Mouse (Mus musculus) ZHBTc4 (cell line): ENCODE data around the gene Mphosph9.
"Not testable (repeated sequence)": the region's sequence is repeated elsewhere in the genome, so short reads cannot be mapped to it uniquely, and the experiment has no call there.

Experiments
- DNase-seq: peaks from one replicate; pipeline ENCODE4 v3.0.0-alpha.2; 2011; ENCODE audit warnings: low read depth, low spot score

Gene Mphosph9

DNA sequence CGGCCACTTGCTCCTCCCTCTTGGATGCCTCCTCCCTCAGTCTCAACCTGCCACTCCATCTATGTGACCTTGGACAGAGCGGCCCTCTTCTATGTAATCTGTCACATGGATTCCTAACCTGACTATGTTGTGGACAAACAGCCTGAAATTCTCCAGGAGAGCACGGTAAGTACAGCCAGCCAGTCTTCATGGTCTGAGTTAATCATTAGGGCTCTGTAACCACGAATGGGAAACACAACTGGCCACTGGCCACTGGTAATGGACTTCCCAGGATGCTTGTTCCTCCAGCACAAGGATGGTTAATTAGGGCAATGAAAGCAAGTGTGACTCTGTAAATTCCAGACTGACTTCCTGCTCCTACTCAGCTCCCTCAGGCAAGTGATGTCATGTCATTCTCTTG, 91.6 kb downstream of the Mphosph9 start:
- DNase-seq: no peak

DNA sequence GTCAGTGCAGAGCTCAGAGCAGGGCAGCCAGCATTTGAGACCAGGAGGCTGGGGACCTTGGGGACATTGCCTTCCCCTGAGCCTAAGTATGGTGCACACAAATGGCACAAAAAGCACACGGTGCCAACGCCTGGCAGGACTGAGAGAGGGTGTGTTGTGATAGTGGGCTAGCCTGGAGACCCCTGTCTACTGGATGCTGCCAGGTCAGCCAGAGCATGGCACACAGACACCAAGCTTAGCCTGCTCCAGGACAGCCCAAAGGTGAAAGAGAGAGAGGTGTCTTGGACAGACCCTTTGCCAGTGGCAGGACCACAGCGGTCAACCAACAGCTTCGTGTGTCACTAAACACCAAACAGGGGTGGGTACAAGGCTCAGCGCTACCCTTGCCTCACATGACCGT, 93.0 kb downstream of the Mphosph9 start:
- no peak for DNase-seq

DNA sequence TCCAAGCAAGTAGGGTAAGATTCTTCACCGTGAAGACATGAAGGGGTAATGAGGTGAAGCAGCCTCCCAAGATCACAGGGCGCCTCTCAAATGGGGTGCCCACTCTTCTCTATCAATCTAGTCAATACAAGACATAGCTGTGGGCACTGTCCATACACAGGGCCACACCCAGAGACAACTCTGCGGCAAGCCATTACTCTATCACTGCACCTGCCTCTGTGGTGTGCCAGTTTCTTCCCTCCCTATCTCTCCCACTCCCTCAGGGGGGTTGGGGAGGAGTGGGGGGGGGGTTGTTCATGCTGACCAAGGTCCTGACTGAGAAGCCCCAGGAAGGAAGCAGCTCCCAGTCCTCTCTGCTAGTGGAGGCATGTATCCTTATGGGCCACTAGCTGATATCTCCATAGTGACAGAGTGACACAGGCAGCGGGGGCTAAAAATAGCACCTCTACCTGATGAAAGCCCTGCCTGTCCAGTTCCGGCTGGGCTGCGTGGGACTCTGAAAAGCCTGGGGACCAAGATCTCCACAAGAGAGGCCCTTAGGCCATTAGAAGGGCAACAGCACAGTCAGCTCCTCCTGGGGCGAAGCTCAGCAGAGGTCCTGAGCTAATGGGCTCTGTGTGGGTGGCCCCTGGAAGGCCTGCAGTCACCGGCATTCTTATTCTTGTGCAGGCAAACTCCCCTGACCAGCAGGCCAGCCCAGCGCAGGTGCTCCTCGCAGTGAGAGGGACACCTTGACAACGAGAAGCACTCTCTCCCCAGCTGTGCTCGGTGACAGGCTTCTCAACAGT, 93.7 kb downstream of the Mphosph9 start:
- no peak for DNase-seq

DNA sequence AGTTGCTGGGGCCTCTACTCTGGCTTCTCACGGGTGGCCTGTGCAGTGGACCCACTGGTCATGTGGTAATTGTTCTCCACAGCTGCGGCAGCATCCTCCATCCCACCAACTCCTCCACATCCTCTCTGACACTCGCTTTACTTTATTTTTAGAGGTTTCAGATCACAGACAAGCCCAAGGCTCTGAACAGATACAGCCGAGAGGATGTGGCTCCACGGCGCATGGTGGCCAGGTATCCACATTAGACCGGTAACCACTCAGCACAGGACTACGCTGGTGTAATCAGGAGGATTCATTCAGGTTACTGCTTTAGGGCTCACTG, 94.7 kb downstream of the Mphosph9 start:
- no peak for DNase-seq

GRCm38 (mm10) chr5:124232360-124233143, 95.2 kb downstream of the Mphosph9 start:
- no peak for DNase-seq

- no peak for DNase-seq
Measured at GRCm38 (mm10) chr5:124230461-124230860, 97.3 kb downstream of the Mphosph9 start.

DNA sequence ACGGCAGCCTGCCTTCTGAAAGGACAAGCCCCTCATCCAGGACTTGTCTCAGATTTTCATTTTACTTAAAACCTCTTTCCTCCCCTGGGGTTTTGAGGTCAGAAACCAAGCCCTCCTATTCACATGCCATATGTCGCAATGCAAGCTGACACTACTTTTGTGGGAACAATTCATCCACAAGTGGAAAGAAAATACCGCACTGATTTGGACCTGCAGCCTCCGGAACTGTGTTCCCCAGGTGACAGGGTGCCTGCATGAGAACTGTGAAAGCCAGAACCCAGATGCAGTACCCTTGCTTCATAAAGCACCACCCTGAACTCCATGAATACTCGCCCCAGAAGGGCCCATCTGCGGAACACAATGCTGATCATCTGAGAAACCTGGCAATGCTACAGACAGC, 100.6 kb downstream of the Mphosph9 start:
- no peak for DNase-seq

- no peak for DNase-seq
Measured at GRCm38 (mm10) chr5:124226494-124226893, 101.3 kb downstream of the Mphosph9 start.

GRCm38 (mm10) chr5:124225891-124226290, 101.9 kb downstream of the Mphosph9 start:
- no peak for DNase-seq

DNA sequence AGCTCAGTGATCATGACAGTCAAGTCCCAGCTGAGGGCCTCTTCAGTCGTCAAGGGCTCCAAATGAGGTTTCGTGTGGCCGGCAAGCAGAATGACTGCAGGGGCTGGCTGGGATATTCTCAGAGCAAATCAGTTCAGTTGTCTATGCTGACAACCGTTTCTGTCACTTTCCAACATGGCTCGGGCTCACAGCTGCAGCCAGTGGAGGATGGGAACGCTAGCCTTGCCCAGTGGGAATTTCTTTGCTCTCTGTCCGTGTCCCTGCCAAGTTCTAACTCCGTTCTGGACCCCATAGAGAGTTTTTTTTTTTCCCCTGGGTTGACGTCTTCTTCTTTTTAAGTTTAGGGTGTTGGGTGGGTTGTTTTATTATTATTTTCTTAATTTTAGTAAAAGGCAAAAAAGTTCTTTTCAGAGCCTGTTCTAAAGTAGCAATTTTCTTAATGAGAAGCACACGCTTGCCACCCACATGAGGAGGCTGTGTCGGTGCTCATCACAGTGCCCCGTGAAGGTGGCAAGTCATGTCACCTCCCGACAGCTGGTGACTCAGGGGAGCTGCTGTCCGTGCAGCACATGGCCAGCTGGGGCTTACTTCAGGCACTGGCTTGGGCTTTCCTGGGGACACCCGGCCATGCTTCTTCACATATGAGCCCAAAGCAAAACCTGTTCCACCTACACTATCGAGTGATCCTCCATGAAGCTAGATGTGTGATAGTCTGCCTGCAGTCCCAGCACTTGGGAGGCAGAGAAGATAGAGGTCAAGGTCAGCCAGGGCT, 103.3 kb downstream of the Mphosph9 start:
- DNase-seq: no peak

DNA sequence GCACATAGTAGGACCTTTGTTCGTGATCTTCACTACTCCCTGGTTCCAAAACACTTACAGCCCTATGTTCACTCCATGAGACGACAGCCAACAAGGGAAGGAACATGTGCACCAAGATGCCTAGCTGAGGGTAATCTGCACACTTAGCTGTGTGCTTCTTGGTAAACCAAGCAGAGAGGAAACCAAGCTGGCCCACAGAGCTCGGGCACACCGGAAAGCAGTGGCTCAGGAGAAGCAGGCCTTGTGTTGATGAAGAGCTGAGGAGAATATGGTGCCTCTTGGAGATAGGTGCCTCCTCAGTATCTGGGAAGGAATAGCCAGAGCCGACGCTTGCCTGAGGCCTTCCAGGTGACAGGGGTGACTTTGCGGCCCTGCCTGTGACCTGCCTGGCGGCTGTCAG, 104.2 kb downstream of the Mphosph9 start:
- DNase-seq: no peak

DNA sequence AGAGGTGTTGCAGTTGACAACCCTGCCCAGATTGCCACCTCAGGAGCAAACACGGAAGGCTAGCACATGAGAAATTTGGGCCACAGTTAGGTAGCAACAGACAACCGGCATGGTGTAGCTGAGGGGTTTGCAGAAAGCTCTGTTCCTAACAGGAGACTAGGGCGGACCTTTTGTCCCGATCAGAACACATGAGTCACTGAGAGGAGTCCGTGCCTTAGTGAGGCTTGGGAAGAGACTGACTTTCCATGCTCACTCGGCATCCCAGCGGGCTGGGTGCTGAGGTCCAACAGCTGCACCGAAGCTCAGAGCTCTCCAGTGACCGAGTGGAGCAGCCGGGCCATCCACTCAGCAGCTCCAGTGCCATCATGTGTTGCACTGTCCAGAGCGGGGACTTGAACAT, 105.1 kb downstream of the Mphosph9 start:
- DNase-seq: peak; percentile 31

DNA sequence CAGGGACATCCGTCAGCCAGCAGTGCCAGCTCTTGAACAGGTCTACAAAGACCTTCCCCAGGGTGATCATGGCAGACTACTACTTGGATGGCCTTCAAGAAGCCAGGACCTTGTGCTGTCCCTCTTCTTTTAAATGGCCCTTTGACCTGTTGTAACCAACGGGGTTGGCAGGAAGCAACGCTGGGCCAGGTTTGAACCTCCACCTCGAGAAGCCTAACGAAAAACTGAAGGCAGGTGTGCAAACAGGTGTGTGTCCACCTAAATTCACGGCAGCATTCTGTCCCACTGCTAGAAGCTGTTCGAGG, 106.1 kb downstream of the Mphosph9 start:
- no peak for DNase-seq

DNA sequence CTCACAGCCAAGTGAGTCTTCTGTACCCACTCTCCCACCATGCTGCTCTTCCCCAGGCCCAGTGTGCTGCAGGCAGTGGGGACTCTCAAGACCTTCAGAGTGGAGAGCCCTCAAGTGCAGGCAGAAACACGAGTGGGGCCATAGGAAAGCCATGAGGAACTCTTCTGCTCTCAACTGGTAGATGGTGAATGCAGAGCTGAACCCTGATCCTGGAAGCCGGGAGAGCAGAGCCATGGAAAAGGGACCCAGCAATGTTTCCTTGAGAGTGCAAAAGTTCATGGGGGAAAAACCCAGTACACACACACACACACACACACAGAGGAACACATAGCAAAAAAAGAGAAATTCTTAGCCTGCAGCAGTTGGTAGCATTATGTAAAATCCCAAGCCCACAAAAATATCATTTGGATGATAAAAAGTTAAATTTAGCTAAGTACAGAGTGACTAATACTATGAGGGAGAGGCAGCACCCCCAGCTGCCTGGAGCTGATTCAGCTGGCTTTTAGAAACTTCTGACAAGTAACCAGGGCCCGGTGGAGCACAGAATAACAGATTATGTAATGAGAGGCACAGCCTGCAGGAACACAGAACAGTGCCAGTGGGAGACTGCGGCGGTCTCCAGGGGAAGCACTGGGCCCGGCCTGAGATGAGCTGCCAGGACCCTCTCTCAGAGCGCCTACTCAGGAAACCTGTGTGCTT, 106.6 kb downstream of the Mphosph9 start:
- no peak for DNase-seq

DNA sequence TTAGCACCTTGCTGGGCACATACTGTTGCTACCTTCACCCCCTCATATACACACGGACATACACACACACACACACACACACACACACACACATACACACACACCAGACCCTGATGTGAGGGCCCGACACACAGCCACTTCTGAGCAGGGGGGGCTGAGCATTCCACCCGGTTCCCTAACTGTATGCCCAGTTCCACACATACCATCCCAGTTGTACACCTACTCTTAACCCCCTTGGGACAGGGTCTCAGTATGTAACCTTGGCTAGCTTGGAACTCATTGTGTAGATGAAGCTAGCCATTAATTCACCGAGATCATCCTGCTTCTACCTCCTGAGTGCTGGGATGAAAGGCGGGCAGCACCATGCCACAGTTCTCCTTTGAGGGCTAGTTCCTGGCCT, 107.2 kb downstream of the Mphosph9 start:
- no peak for DNase-seq

- no peak for DNase-seq
Measured at GRCm38 (mm10) chr5:124219431-124219830, 108.3 kb downstream of the Mphosph9 start.

DNA sequence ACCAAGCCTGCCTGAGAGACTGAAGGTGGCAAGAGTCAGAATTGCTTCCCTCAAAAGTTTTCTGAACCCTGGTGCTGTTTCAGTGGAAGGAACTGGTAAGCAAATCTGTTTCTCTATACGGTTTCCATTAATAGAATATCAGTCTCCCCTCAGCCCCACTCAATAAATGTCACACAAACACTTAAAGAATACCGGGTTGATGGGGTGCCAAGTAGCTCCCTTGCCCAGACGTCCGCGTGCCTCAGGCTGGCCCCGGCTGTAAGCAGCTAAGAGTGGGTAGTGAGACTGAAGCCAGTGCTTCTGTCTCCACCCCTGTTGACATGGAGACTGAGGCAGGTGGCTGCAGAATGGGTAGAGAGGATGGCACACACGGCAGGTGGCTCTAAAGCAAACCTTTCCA, 108.8 kb downstream of the Mphosph9 start:
- DNase-seq: no peak

DNA sequence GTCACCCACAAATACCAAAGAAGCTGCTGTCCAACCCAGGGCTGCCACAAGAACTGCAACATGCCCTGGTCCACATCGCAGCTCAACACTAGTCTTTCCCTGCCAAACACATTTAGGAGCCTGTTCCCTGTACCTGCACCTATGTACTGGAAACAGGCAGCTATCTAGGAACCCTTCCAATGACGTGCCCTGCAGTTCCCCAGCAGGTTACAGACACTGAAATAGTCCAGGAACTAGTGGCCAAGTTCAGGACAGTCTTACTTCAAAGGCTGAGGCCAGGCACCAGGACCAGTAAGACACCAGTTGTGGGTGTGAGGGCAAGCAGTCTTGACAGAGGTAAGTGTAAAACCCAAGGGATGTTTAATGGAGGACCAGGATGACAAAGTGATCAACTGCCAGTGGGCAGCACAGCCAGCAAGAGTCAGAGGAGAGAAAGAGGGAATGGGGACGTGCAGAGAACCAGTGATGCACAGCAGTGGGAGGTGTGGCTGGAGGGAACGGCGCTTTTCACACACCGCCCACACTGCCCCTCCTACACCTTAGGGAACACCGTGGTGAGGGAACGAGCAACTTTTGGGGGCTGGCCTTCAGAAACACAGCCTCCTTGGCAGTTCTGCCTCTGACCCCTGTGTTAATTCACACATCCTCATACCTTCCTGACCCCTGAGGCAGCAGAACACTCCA, 110.1 kb downstream of the Mphosph9 start:
- DNase-seq: no peak

- DNase-seq: not testable (repeated sequence)
Measured at GRCm38 (mm10) chr5:124217092-124217491, 110.7 kb downstream of the Mphosph9 start.

DNA sequence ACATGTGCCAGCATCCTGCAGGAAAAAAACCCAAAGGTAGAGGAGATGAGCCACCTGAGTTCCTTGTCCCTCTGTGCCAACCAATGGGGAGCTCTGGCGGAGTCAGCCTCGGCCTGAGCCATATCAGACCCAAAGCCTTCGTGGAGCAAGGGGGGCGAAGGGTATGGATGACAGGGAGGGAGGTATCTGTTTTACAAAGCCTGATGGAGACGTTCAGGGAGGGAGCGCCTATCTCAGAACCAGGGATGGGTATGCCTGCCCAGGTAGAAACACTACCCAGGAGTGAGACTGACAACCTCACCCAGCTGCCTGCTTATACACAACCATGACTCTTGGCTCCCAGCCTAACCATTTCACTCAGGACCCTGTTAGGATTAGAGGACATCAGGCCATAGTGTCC, 111.4 kb downstream of the Mphosph9 start:
- no peak for DNase-seq

GRCm38 (mm10) chr5:124215647-124216046, 112.1 kb downstream of the Mphosph9 start:
- DNase-seq: no peak
